Mouse (Mus musculus) stomach, postnatal 0 days (tissue): ENCODE results near the gene Kcnn3. TPM values are rescaled to one million over a fixed set of nuclear protein-coding genes. Genes with fewer than 3 reads are reported as not detected.

Source experiments
- ATAC-seq: fragments of 200-750 bp; cut with Nextera tagmentation; 2 replicates; pipeline ENCODE4 v1.8.0; 2017; ENCODE audit not compliant: low FRiP score, low TSS enrichment
- DNase-seq: peaks from one replicate; pipeline ENCODE4 v3.0.0-alpha.2; 2016; ENCODE audit warnings: low spot score
- H3K27ac ChIP-seq: fragments of 300-500 bp; sonication (generic); replicated peaks from 2 replicates; pipeline ENCODE4 v1.5.1; 2014; ENCODE audit warnings: mild to moderate bottlenecking, control low read depth
- H3K27me3 ChIP-seq: fragments of 300-500 bp; sonication (generic); 2 replicates; pipeline ENCODE4 v1.6.1; 2014; ENCODE audit warnings: low read length; ENCODE audit not compliant: control insufficient read depth, insufficient read depth
- H3K36me3 ChIP-seq: fragments of 300-500 bp; sonication (generic); 2 replicates; pipeline ENCODE4 v1.6.1; 2014; ENCODE audit warnings: low read length, mixed read lengths; ENCODE audit not compliant: control insufficient read depth, insufficient read depth
- H3K4me1 ChIP-seq: fragments of 300-500 bp; sonication (generic); replicated peaks from 2 replicates; pipeline ENCODE4 v1.6.1; 2014; ENCODE audit warnings: antibody characterized with exemption; ENCODE audit not compliant: control insufficient read depth, insufficient read depth
- H3K4me2 ChIP-seq: fragments of 300-500 bp; sonication (generic); replicated peaks from 2 replicates; pipeline ENCODE4 v1.6.1; 2014; ENCODE audit warnings: low read depth, mild to moderate bottlenecking, control low read depth, moderate library complexity
- H3K4me3 ChIP-seq: fragments of 300-500 bp; sonication (generic); 2 replicates; pipeline ENCODE4 v1.5.1; 2014; ENCODE audit warnings: low read depth, low read length, control low read depth
- H3K9ac ChIP-seq: fragments of 300-500 bp; sonication (generic); 2 replicates; pipeline ENCODE4 v1.6.1; 2014; ENCODE audit warnings: mild to moderate bottlenecking, low read length, control low read depth, mixed read lengths
- H3K9me3 ChIP-seq: fragments of 300-500 bp; sonication (generic); 2 replicates; pipeline ENCODE4 v1.6.1; 2016; ENCODE audit warnings: low read length; ENCODE audit not compliant: control insufficient read depth
- CTCF ChIP-seq: IDR thresholded peaks from 2 replicates; pipeline ENCODE4 v1.5.1; 2016; ENCODE audit warnings: antibody characterized with exemption, low read depth, mild to moderate bottlenecking, moderate library complexity
- EP300 ChIP-seq: optimal IDR thresholded peaks from 2 replicates; pipeline ENCODE3; 2016; ENCODE audit warnings: antibody characterized with exemption
- WGBS: fragments of 180-500 bp; shearing (Covaris S2); extraction: QIAGEN DNeasy Blood & Tissue Kit; methylation state at CpG from one replicate; pipeline ENCODE4 v1.1.7; 2014; 5-methylcytosine and 5-hydroxymethylcytosine counted together
- polyA plus RNA-seq: library from polyadenylated mRNA; unstranded; fragments of >200 nt; fragmentation: Nextera tagmentation; extraction: Ambion mirVana; gene quantifications from 2 replicates; pipeline ENCODE4 v1.2.1, GENCODE M21; 2015

Gene Kcnn3
- polyA plus RNA-seq, 1 experiment from 2014 or later, result 4.5 TPM

DNA sequence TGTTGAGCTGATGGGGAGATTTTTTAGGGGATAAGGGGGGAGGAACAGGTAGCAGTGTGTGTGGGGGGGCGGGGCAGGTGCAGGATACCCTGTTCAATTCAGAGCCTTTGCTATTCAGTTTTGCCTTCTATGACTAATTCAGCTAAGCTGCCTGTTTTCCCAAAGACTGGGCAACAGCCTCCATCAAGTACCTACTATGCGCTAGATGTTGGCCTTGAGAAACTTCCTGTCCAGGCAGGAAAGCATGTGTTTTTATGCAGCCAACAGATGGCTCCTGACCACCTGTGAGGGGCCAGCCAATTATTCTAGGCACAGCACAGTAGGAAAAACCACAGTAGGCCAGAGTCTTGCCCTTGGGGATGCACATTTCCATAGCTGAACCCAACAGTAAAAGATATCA is 15.2 kb downstream of the Kcnn3 start:
- DNase-seq, result no peak
- H3K9me3 ChIP-seq, result no peaks in the 10 kb centered on the region
- ATAC-seq, result no peak
- no peaks in the 10 kb centered on the region for H3K27me3 ChIP-seq
- TF ChIP-seq EP300 (no peak), CTCF (no peak)
- no peaks in the 10 kb centered on the region for H3K36me3 ChIP-seq
- no peak overlapping the region for H3K27ac ChIP-seq
- no peak overlapping the region for H3K4me3 ChIP-seq
- no peak overlapping the region for H3K9ac ChIP-seq
- H3K4me1 ChIP-seq, result no peaks in the 10 kb centered on the region
- no peak overlapping the region for H3K4me2 ChIP-seq
- WGBS, result 93% methylated on average over 2 of the region's 2 CpGs

DNA sequence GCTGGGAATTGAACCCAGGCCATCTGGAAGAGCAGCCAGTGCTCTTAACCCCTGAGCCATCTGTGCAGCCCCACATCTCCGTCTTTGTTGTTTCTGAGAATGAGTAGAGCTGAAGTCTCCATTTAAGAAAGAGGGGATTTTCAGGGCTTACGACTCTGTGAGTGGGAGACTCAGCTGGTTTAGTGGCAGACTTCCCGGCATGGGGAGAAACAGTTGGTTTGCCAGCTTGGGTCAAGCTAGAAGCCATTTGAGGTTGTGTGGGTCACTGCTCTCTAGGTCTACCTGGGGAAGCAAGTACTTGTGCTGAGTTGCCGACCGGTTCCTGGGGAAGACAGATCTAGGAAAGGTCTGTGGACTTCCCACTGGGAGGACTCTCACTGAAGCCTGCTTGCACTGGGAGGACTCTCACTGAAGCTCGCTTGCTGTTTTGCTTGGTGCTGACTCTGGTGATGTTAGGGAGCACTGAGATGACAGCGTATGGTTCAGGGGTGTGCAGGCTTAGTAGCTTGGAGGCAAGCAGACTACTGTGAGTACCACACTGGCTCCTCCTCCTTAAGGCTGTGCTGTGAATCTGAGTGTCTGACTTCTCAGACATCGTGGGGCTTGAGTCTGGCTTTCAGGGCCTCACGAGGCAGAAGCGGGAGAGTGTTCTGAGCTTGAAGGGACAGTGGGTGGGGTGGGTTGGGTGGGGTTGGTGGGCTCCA is 19.2 kb downstream of the Kcnn3 start:
- Histone ChIP-seq H3K9me3 (no peaks in the 10 kb centered on the region), H3K9ac (no peak overlapping the region), H3K36me3 (no peaks in the 10 kb centered on the region), H3K27ac (no peak overlapping the region), H3K4me2 (no peak overlapping the region), H3K4me1 (no peaks in the 10 kb centered on the region), H3K27me3 (no peaks in the 10 kb centered on the region), H3K4me3 (no peak overlapping the region)
- 74% methylated on average over 10 of the region's 10 CpGs for WGBS
- TF ChIP-seq CTCF (no peak), EP300 (no peak)
- no peak for ATAC-seq
- no peak for DNase-seq

DNA sequence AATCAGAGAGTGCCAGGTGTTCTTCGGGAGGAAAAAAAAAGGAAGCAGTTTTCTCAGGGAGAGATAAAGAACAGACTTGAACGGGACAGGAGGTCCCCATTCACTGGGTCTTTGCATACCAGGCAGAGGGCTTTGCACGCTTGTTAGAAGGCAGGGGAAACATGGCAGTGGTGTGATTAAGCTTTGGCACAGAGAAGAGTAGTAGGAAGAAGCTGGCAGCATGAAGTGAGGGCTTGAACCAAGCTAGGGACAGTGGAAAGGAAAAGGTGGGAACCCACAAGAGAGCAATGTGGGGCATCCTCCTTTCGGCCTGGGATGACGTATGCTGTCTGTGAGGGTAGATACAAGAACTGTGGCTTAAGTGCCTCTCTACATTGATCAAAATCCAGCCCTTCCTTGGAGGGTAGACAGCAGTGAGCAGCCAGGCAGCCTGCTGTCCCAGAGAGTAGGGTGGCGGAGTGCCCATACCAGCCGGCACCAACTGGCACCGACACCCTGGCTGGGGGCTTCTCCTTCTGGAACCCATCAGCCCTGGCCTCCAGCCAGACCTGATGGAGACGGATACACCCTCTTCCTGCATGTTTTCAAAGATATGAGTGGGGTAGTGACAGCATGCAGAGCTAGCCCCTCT is 19.9 kb downstream of the Kcnn3 start:
- 67% methylated on average over 9 of the region's 9 CpGs for WGBS
- TF ChIP-seq EP300 (no peak), CTCF (no peak)
- Histone ChIP-seq H3K27me3 (no peaks in the 10 kb centered on the region), H3K27ac (no peak overlapping the region), H3K9me3 (no peaks in the 10 kb centered on the region), H3K4me3 (no peak overlapping the region), H3K9ac (no peak overlapping the region), H3K4me2 (no peak overlapping the region), H3K4me1 (no peaks in the 10 kb centered on the region), H3K36me3 (no peaks in the 10 kb centered on the region)
- no peak for ATAC-seq
- DNase-seq, result no peak

DNA sequence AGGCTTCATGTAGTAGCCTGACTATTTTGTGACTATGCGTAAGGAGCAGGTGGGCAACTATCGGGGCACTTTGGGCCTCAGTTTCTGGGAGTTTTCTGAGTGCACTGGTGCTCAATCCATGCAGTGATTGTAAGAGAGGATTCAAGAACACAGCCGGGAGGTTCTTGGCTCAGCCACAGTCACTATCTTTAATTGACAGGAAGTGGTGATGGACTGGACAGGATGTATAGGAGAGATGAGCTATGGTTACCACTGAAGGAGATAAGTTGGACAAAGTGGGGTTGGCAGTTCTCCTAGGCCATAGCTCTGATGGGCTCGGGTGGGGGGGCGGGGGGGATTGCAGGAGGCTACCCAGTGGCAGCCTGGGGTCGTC is 20.4 kb downstream of the Kcnn3 start:
- H3K9me3 ChIP-seq, result no peaks in the 10 kb centered on the region
- H3K9ac ChIP-seq, result no peak overlapping the region
- 82% methylated on average over 6 of the region's 6 CpGs for WGBS
- ATAC-seq (no peak), DNase-seq (no peak)
- no peak overlapping the region for H3K27ac ChIP-seq
- H3K36me3 ChIP-seq, result no peaks in the 10 kb centered on the region
- H3K4me3 ChIP-seq, result no peak overlapping the region
- no peak overlapping the region for H3K4me2 ChIP-seq
- no peaks in the 10 kb centered on the region for H3K4me1 ChIP-seq
- no peaks in the 10 kb centered on the region for H3K27me3 ChIP-seq
- TF ChIP-seq EP300, result no peak
- no peak for TF ChIP-seq CTCF

DNA sequence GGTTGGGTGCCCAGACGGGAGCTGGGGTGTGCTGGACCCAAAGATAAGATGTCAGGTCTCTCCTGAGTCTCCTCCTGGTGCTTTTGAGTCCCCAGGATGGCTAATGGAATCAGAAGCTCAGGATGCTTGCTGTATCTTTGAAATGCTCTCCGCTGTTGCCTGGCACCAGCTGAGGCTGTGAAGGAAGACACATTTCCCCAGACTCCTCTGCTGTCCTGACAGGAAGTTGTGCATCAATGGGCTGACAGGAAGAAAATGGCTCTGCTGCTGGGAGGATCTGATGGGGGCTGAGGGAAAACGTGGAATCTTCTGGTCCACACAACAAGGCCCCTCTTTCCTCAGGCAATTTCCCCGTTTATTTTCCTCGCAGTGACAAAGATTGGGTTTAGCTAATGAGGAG is 27.0 kb downstream of the Kcnn3 start:
- Histone ChIP-seq H3K4me1 (no peaks in the 10 kb centered on the region), H3K36me3 (no peaks in the 10 kb centered on the region), H3K4me3 (no peak overlapping the region), H3K9me3 (no peaks in the 10 kb centered on the region), H3K27me3 (no peaks in the 10 kb centered on the region), H3K4me2 (no peak overlapping the region), H3K27ac (no peak overlapping the region), H3K9ac (no peak overlapping the region)
- 26% methylated on average over 5 of the region's 5 CpGs for WGBS
- DNase-seq, result no peak
- TF ChIP-seq EP300, result no peak
- no peak for TF ChIP-seq CTCF
- ATAC-seq, result no peak

DNA sequence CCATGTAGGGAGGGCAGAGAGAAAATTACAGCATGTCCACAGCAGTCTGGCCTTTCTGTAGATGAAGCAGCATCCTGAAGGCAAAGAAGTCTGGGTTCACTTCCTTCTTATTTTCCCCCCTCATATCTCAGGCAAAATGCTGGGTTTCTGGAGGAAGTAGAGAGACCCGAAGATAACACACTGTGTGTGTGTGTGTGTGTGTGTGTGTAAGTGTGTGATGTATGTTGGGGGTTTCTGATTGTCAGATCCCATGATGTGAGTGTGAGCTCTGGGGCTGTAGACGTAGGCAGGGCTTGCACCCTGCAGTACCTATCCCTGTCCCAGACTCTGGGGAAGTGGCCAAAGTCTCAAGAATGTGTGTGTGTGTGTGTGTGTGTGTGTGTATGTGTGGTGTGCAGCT is 28.8 kb downstream of the Kcnn3 start:
- no peak overlapping the region for H3K9ac ChIP-seq
- ATAC-seq (no peak), DNase-seq (no peak)
- no peaks in the 10 kb centered on the region for H3K4me1 ChIP-seq
- H3K27ac ChIP-seq, result no peak overlapping the region
- H3K36me3 ChIP-seq, result no peaks in the 10 kb centered on the region
- no peaks in the 10 kb centered on the region for H3K27me3 ChIP-seq
- no peaks in the 10 kb centered on the region for H3K9me3 ChIP-seq
- WGBS, result 77% methylated on average over 2 of the region's 2 CpGs
- H3K4me3 ChIP-seq, result no peak overlapping the region
- no peak overlapping the region for H3K4me2 ChIP-seq
- TF ChIP-seq CTCF (no peak), EP300 (no peak)
